Mouse (Mus musculus): ENCODE measurements around the gene Lonp2. TPM values are rescaled to one million over a fixed set of nuclear protein-coding genes. Genes with fewer than 3 reads are reported as not detected.

Lonp2 gene
- polyA plus RNA-seq (2017; shearing (Covaris generic)), result 146 TPM

GRCm38 (mm10) chr8:86623911-86624731 lies at the start of gene Lonp2:
Gene Lonp2, plus strand, starts transcription at chr8:86624043.

GRCm38 (mm10) chr8:86580458-86580857 lies 43.4 kb upstream of the Lonp2 start, which contains the start of gene Abcc12:
Gene Abcc12, minus strand, starts transcription at chr8:86580686.

GRCm38 (mm10) chr8:86745221-86745934 lies 121.5 kb downstream of the Lonp2 start, which contains the start of the genes Gm10638 and Siah1a:
Gene Gm10638, plus strand, starts transcription at chr8:86745699.
Gene Siah1a, minus strand, starts transcription at chr8:86745934.

Other genes starting within 250 kb of the Lonp2 start
- not detected for gene Abcc12, start 43.4 kb upstream of the Lonp2 start, polyA plus RNA-seq (2017; shearing (Covaris generic))
- gene Gm10638, start 121.7 kb downstream of the Lonp2 start, polyA plus RNA-seq (2017; shearing (Covaris generic)), result not detected
- gene Siah1a, start 121.9 kb downstream of the Lonp2 start, polyA plus RNA-seq (2017; shearing (Covaris generic)), result 3.4 TPM

Measured in inflammation-experienced regulatory T-cells, adult 16 weeks (primary cell).